Comparison of ENCODE assay signal across 13 mouse cellular contexts in the genomic region with DNA sequence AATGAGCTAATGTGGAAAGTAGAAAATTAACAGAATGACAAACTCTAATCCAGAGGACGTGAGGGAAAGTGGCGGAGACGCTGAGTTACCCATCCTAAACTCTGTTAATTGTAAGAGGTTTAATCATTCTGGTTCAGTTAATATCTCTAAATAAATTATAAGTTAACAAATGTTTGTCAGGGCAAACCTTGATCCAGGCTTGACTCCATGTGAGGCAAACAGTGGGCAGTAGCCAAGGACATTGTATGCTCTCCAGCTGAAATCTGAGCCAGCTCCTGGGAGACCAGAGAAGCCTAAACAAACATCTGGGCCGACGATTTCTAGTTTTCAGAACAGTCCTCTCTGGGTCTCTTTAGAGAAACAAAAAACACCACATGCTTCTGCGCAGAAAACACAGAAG. TPM values are rescaled to one million over a fixed set of nuclear protein-coding genes. Genes with fewer than 3 reads are reported as not detected.
DNase-seq lines count a peak whose midpoint lies in the region; ATAC-seq and TF ChIP-seq lines count a peak whose summit lies in the region.
"Had no signal": no experiment of that assay in that cellular context is flagged by ENCODE, and none has a peak within 500 bp of the region (broad histone marks: within the 10 kb centered on the region; RNA-seq: fewer than 3 reads in every experiment).

No protein-coding gene starts in this region.

- H3K36me3 ChIP-seq in heart, adult 2 months (ENCODE audit: control insufficient read depth, insufficient read depth, low read length) = no peaks in the 10 kb centered on the region
- H3K36me3 ChIP-seq in neural tube, embryonic 11.5 days (ENCODE audit: control insufficient read depth, insufficient read depth, low read length) = no peaks in the 10 kb centered on the region
- H3K36me3 ChIP-seq: embryonic facial prominence, embryonic 15.5 days; intestine, embryonic 15.5 days; neural tube, embryonic 13.5 days had no signal

- H3K9me3 ChIP-seq in neural tube, embryonic 11.5 days (ENCODE audit: control insufficient read depth, low read length) = no peaks in the 10 kb centered on the region
- H3K9me3 ChIP-seq: embryonic facial prominence, embryonic 15.5 days; intestine, embryonic 15.5 days; neural tube, embryonic 13.5 days had no signal

- DNase-seq in heart, adult 2 months = peak; percentile 23 to 34
- no peak for DNase-seq in heart, postnatal 4 days
- peak; percentile 23 for DNase-seq in neural tube, embryonic 11.5 days (ENCODE audit: low spot score)
- no peak for DNase-seq in neural tube, embryonic 10.5 days (ENCODE audit: extremely low spot score, low spot score)
- DNase-seq in kidney, adult 9 months = peak; percentile 83
- peak; percentile 26 for DNase-seq in mesoderm, embryonic 11.5 days (ENCODE audit: low read depth, low spot score)
- no peak for DNase-seq in cerebellum, adult 18-20 months
- no peak for DNase-seq in cerebellum, adult 9-10 months
- DNase-seq: thymus, postnatal 25 days had no signal

- TF ChIP-seq CTCF in heart, adult 2 months (IDR thresholded peaks at IDR 0.05) = no peak

- peak overlapping the region; percentile 27 for H3K27ac ChIP-seq in heart, adult 2 months
- H3K27ac ChIP-seq in neural tube, embryonic 11.5 days (ENCODE audit: low read depth, low read length) = no peak overlapping the region
- H3K27ac ChIP-seq: embryonic facial prominence, embryonic 15.5 days; intestine, embryonic 15.5 days; neural tube, embryonic 13.5 days had no signal

- H3K79me2 ChIP-seq in heart, adult 2 months (replicated peaks; ENCODE audit: control insufficient read depth, insufficient read depth, low read length) = no peaks in the 10 kb centered on the region

- H3K27me3 ChIP-seq in heart, adult 2 months (ENCODE audit: control insufficient read depth, insufficient read depth, low read length) = no peaks in the 10 kb centered on the region
- no peaks in the 10 kb centered on the region for H3K27me3 ChIP-seq in neural tube, embryonic 11.5 days (ENCODE audit: control insufficient read depth, insufficient read depth, low read length)
- H3K27me3 ChIP-seq: embryonic facial prominence, embryonic 15.5 days; intestine, embryonic 15.5 days; neural tube, embryonic 13.5 days had no signal

- no peak overlapping the region for H3K4me3 ChIP-seq in heart, adult 2 months
- H3K4me3 ChIP-seq in neural tube, embryonic 11.5 days (ENCODE audit: low read depth, low read length) = no peak overlapping the region
- H3K4me3 ChIP-seq: embryonic facial prominence, embryonic 15.5 days; intestine, embryonic 15.5 days; neural tube, embryonic 13.5 days had no signal

- TF ChIP-seq EP300 in heart, adult 2 months (IDR thresholded peaks at IDR 0.05; ENCODE audit: insufficient read depth, low read depth, low read length) = no peak

- no peak for TF ChIP-seq POLR2A in heart, adult 2 months (IDR thresholded peaks at IDR 0.05; ENCODE audit: insufficient read depth, low read depth, low read length)

- H3K4me2 ChIP-seq in neural tube, embryonic 11.5 days (ENCODE audit: low read depth) = no peak overlapping the region
- H3K4me2 ChIP-seq: embryonic facial prominence, embryonic 15.5 days; intestine, embryonic 15.5 days; neural tube, embryonic 13.5 days had no signal

- no peak for ATAC-seq in neural tube, embryonic 11.5 days (ENCODE audit: insufficient read depth, low FRiP score, low TSS enrichment)
- ATAC-seq: CD4-positive, CD25-positive, alpha-beta regulatory T cell, adult 4 months; intestine, embryonic 15.5 days had no signal

- H3K4me1 ChIP-seq in heart, adult 2 months (ENCODE audit: control insufficient read depth, insufficient read depth, low read length) = peaks cover 4% of the 10 kb centered on the region; the same call in 1 of the 2 replicates
- H3K4me1 ChIP-seq in neural tube, embryonic 11.5 days (ENCODE audit: control insufficient read depth, insufficient read depth, low read length) = no peaks in the 10 kb centered on the region
- H3K4me1 ChIP-seq: embryonic facial prominence, embryonic 15.5 days; intestine, embryonic 15.5 days; neural tube, embryonic 13.5 days had no signal

- 56% methylated on average over 6 of the region's 6 CpGs for WGBS in heart, adult 2 months
- 53% methylated on average over 6 of the region's 6 CpGs for WGBS in neural tube, embryonic 11.5 days

- no peak overlapping the region for H3K9ac ChIP-seq in heart, adult 2 months (ENCODE audit: low read depth, low read length)
- no peak overlapping the region for H3K9ac ChIP-seq in neural tube, embryonic 11.5 days (ENCODE audit: low read length)
- H3K9ac ChIP-seq: embryonic facial prominence, embryonic 15.5 days; intestine, embryonic 15.5 days; neural tube, embryonic 13.5 days had no signal

- intact Hi-C loops in heart, adult 2 months (cut with DNase I) = no loop called here

RNA-seq across cellular contexts. Expression of gene Dnajc1, which starts 49.2 kb away (rescaled TPM):
- 10 to 100 TPM; 15.0 to 18.3 TPM for total RNA-seq in heart, adult 2 months (2021)
- polyA plus RNA-seq in heart, adult 2 months (2012; rRNA removed) = 7.2 and 11.2 TPM in 2 replicates
- total RNA-seq in heart, postnatal 4 days (2021) = 10 to 100 TPM; 15.7 to 16.1 TPM
- 25.1 and 25.6 TPM in 2 replicates for polyA plus RNA-seq in neural tube, embryonic 11.5 days (2014; fragmentation: Nextera tagmentation; extraction: Ambion mirVana)

Comparison
In these comparisons a context has a peak if more than half of its experiments do, and no peak if none do; other contexts are left out.
1. DNase-seq: peak in heart, adult 2 months (2 of 2), neural tube, embryonic 11.5 days (single experiment), kidney, adult 9 months (single experiment) and mesoderm, embryonic 11.5 days (single experiment); none in heart, postnatal 4 days (single experiment), neural tube, embryonic 10.5 days (single experiment), cerebellum, adult 18-20 months (0 of 2) and cerebellum, adult 9-10 months (single experiment).